Mouse (Mus musculus) bone marrow, adult 2 months (tissue): ENCODE measurements at regions not wholly inside any gene's neighbourhood (a gene's known extent, or its start where the extent isn't known, plus 50 kb on each side); places are given as distances from the start of the nearest gene placed in this dataset.

ENCODE experiments used
- CTCF ChIP-seq: fragments of 200-500 bp; IDR thresholded peaks from 2 replicates; pipeline ENCODE4 v1.5.1; 2011; ENCODE audit warnings: low read length, control low read depth; ENCODE audit not compliant: control insufficient read depth, insufficient read depth
- POLR2A ChIP-seq: fragments of 200-500 bp; IDR thresholded peaks from 2 replicates; pipeline ENCODE4 v1.6.1; 2011; ENCODE audit warnings: low read depth, mild to moderate bottlenecking, control low read depth, low read length, borderline replicate concordance; ENCODE audit not compliant: control insufficient read depth

DNA sequence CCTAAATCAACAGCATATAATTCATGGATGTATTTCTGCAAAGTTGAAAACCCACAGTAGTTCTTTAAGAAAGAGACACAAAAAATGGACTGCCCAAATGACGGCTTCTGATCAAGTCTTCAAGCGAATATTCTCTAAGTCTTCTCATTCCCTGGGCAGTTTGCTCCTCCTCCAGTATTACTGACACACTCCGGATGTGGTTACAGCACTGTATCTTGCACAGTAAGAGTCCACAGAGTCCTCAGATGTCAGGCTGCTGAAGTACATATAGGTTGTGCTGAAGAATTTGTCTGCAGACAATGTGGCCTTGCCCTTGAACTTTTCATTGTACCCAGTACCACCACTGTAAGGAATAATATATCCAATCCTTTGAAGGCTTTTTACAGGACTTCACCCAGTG, 1115.4 kb upstream of the Zfp386 start:
- no peak for TF ChIP-seq CTCF
- TF ChIP-seq POLR2A = no peak
